Mouse (Mus musculus): ENCODE measurements at regions not wholly inside any gene's neighbourhood (a gene's known extent, or its start where the extent isn't known, plus 50 kb on each side); places are given as distances from the start of the nearest gene placed in this dataset.

Small RNA genes lying in the stretch of these regions (microRNA-seq; reads per million reads assigned to microRNA genes)
- gene Gm24999 (0 reads per million in 2 experiments), gene Gm25000 (0 reads per million in 2 experiments)

All from layer of hippocampus, adult 18-20 months (tissue).